Mouse (Mus musculus): ENCODE data around the gene 1700034J05Rik. TPM values are rescaled to one million over a fixed set of nuclear protein-coding genes. Genes with fewer than 3 reads are reported as not detected.

Gene 1700034J05Rik
- polyA plus RNA-seq, 1 experiment, result not detected

- no peak overlapping the region for H3K4me3 ChIP-seq (ENCODE audit: insufficient read depth, low read length)
- no peak overlapping the region for H3K27ac ChIP-seq (ENCODE audit: insufficient read depth, low read length)
- peaks cover 3% of the 10 kb centered on the region; the same call in 1 of the 2 replicates for H3K4me1 ChIP-seq (ENCODE audit: control insufficient read depth, insufficient read depth, low read length)
- no peak for TF ChIP-seq CTCF (IDR thresholded peaks at IDR 0.05; ENCODE audit: extremely low read depth, insufficient read depth, low read length)
- TF ChIP-seq POLR2A (IDR thresholded peaks at IDR 0.05; ENCODE audit: extremely low read depth, insufficient read depth, low read length), result no peak
These were observed 25.7 kb upstream of the 1700034J05Rik start for GRCm38 (mm10) chr6:146979953-146980352.

GRCm38 (mm10) chr6:146979115-146979744 lies 25.0 kb upstream of the 1700034J05Rik start:
- Histone ChIP-seq H3K4me1 (ENCODE audit: control insufficient read depth, insufficient read depth, low read length) (peaks cover 3% of the 10 kb centered on the region; the same call in 1 of the 2 replicates), H3K27ac (ENCODE audit: insufficient read depth, low read length) (no peak overlapping the region), H3K4me3 (ENCODE audit: insufficient read depth, low read length) (no peak overlapping the region)
- TF ChIP-seq CTCF (IDR thresholded peaks at IDR 0.05; ENCODE audit: extremely low read depth, insufficient read depth, low read length) (no peak), POLR2A (IDR thresholded peaks at IDR 0.05; ENCODE audit: extremely low read depth, insufficient read depth, low read length) (no peak)

DNA sequence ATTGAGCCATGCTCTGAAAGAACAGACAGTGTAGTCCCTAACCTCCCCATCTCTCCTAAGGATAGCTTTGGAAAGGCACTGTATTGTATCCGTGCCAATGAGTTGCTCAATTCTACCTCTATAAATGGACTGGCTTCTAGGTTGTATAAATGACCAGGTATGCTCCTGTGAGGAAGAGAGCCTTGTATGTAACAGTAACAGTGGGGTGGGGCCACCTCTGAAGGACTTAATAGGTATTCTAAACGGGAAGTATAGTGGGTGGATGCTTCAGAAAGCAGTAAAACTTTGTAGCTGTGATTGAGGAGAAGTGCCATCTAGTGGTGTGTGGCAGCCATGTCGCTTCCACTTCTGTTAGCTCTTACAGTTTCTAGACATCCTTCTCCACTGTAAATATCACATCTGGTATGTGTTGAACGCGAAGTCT lies 24.5 kb upstream of the 1700034J05Rik start:
- H3K4me3 ChIP-seq (ENCODE audit: insufficient read depth, low read length), result no peak overlapping the region
- TF ChIP-seq POLR2A (IDR thresholded peaks at IDR 0.05; ENCODE audit: extremely low read depth, insufficient read depth, low read length) (no peak), CTCF (IDR thresholded peaks at IDR 0.05; ENCODE audit: extremely low read depth, insufficient read depth, low read length) (peak; percentile 69)
- H3K27ac ChIP-seq (ENCODE audit: insufficient read depth, low read length), result no peak overlapping the region

DNA sequence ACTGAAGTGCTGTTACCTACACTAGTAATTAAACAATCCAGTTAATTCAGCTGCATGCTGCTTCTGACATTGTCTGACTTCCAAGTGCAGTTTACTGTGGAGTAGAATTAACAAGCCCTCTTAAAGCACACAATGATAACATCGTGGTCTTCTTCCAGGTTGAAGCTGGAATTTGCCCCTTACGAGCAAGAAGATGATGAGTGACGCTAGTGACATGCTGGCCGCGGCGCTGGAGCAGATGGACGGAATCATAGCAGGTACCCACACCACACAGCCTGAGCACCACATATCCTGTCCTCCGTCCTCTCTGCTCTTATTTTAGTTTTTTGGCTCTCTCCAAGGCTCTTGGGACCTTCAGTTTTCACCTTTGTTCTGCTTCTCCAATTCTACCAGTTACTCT lies 22.2 kb upstream of the 1700034J05Rik start:
- no peaks in the 10 kb centered on the region for H3K4me1 ChIP-seq (ENCODE audit: control insufficient read depth, insufficient read depth, low read length)
- no peak overlapping the region for H3K4me3 ChIP-seq (ENCODE audit: insufficient read depth, low read length)
- H3K27ac ChIP-seq (ENCODE audit: insufficient read depth, low read length), result no peak overlapping the region
- TF ChIP-seq POLR2A (IDR thresholded peaks at IDR 0.05; ENCODE audit: extremely low read depth, insufficient read depth, low read length) (no peak), CTCF (IDR thresholded peaks at IDR 0.05; ENCODE audit: extremely low read depth, insufficient read depth, low read length) (no peak)

More for the DNA sequence above, 24.5 kb upstream of the 1700034J05Rik start:
- peaks cover 2% of the 10 kb centered on the region; the same call in 1 of the 2 replicates for H3K4me1 ChIP-seq (ENCODE audit: control insufficient read depth, insufficient read depth, low read length)

- TF ChIP-seq POLR2A (IDR thresholded peaks at IDR 0.05; ENCODE audit: extremely low read depth, insufficient read depth, low read length) (no peak), CTCF (IDR thresholded peaks at IDR 0.05; ENCODE audit: extremely low read depth, insufficient read depth, low read length) (no peak)
- no peak overlapping the region for H3K4me3 ChIP-seq (ENCODE audit: insufficient read depth, low read length)
- H3K27ac ChIP-seq (ENCODE audit: insufficient read depth, low read length), result no peak overlapping the region
- peaks cover 2% of the 10 kb centered on the region; the same call in 1 of the 2 replicates for H3K4me1 ChIP-seq (ENCODE audit: control insufficient read depth, insufficient read depth, low read length)
These were observed 19.6 kb upstream of the 1700034J05Rik start for GRCm38 (mm10) chr6:146973830-146974229.

DNA sequence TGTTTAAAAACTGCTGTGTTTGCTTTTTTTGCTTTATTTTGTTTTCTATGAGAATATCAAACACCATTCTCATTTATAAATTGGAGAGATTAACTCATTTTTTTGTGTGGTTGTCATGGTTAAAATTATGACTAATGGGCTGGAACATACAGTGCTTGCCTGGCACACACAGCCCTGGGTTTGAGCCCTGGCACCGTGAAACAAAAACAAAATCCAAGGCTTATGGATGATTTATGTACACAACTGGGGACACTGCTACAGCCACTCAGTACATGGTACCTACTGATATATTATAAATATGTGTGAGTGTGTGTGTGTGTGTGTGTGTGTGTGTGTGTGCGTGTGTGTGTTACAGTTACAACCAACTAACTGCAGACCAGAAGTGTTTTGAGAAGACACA lies 19.2 kb upstream of the 1700034J05Rik start:
- no peak overlapping the region for H3K27ac ChIP-seq (ENCODE audit: insufficient read depth, low read length)
- TF ChIP-seq CTCF (IDR thresholded peaks at IDR 0.05; ENCODE audit: extremely low read depth, insufficient read depth, low read length) (no peak), POLR2A (IDR thresholded peaks at IDR 0.05; ENCODE audit: extremely low read depth, insufficient read depth, low read length) (no peak)

GRCm38 (mm10) chr6:146972740-146973139 lies 18.5 kb upstream of the 1700034J05Rik start:
- peaks cover 2% of the 10 kb centered on the region; the same call in 1 of the 2 replicates for H3K4me1 ChIP-seq (ENCODE audit: control insufficient read depth, insufficient read depth, low read length)
- H3K27ac ChIP-seq (ENCODE audit: insufficient read depth, low read length), result no peak overlapping the region
- no peak overlapping the region for H3K4me3 ChIP-seq (ENCODE audit: insufficient read depth, low read length)
- TF ChIP-seq CTCF (IDR thresholded peaks at IDR 0.05; ENCODE audit: extremely low read depth, insufficient read depth, low read length), result no peak
- no peak for TF ChIP-seq POLR2A (IDR thresholded peaks at IDR 0.05; ENCODE audit: extremely low read depth, insufficient read depth, low read length)

More for the DNA sequence above, 19.2 kb upstream of the 1700034J05Rik start:
- H3K4me1 ChIP-seq (ENCODE audit: control insufficient read depth, insufficient read depth, low read length), result peaks cover 2% of the 10 kb centered on the region; the same call in 1 of the 2 replicates
- H3K4me3 ChIP-seq (ENCODE audit: insufficient read depth, low read length), result no peak overlapping the region

DNA sequence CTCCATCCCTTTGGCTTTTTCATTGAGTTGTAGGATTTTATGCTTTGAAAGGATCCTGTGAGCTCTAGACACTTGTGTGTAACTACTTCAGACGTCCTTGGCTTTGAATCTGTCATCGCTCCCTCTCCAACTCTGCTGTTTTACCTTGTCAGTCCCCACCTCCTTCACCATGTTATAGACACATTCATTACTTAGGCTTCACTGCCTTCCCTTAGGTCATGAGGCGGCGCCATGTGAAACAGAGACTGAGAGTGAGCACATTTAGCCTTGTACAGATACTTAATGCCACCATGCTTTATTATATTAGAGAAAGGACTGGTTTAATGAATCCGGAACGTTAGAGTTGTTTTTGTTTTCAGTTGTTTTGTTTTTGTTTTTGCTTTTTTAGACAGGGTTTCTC lies 17.8 kb upstream of the 1700034J05Rik start:
- Histone ChIP-seq H3K4me3 (ENCODE audit: insufficient read depth, low read length) (no peak overlapping the region), H3K4me1 (ENCODE audit: control insufficient read depth, insufficient read depth, low read length) (peaks cover 2% of the 10 kb centered on the region; the same call in 1 of the 2 replicates), H3K27ac (ENCODE audit: insufficient read depth, low read length) (no peak overlapping the region)
- no peak for TF ChIP-seq POLR2A (IDR thresholded peaks at IDR 0.05; ENCODE audit: extremely low read depth, insufficient read depth, low read length)
- TF ChIP-seq CTCF (IDR thresholded peaks at IDR 0.05; ENCODE audit: extremely low read depth, insufficient read depth, low read length), result no peak

DNA sequence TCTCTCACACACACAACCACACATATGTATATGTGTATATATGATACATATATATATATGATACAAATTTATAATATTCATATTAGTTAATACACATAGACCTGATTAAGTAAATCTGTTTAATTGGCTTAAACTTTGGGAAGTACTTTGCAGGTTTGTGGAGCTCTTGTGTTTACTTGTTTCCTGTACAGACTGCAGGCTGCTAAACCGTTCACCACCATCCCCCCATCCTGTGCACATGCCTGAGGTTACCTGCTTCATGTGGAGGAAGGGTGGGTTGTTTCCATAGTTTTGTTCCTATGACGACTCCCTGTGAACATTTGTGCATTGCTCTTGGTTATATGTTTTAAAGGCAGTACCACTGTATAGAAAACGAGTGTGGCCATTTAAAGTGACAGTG lies 17.1 kb upstream of the 1700034J05Rik start:
- Histone ChIP-seq H3K4me1 (ENCODE audit: control insufficient read depth, insufficient read depth, low read length) (peaks cover 4% of the 10 kb centered on the region; the same call in 1 of the 2 replicates), H3K27ac (ENCODE audit: insufficient read depth, low read length) (no peak overlapping the region), H3K4me3 (ENCODE audit: insufficient read depth, low read length) (no peak overlapping the region)
- TF ChIP-seq CTCF (IDR thresholded peaks at IDR 0.05; ENCODE audit: extremely low read depth, insufficient read depth, low read length) (no peak), POLR2A (IDR thresholded peaks at IDR 0.05; ENCODE audit: extremely low read depth, insufficient read depth, low read length) (no peak)

- TF ChIP-seq POLR2A (IDR thresholded peaks at IDR 0.05; ENCODE audit: extremely low read depth, insufficient read depth, low read length), result no peak
- TF ChIP-seq CTCF (IDR thresholded peaks at IDR 0.05; ENCODE audit: extremely low read depth, insufficient read depth, low read length), result no peak
- H3K4me3 ChIP-seq (ENCODE audit: insufficient read depth, low read length), result no peak overlapping the region
- peaks cover 6% of the 10 kb centered on the region; the same call in 1 of the 2 replicates for H3K4me1 ChIP-seq (ENCODE audit: control insufficient read depth, insufficient read depth, low read length)
- no peak overlapping the region for H3K27ac ChIP-seq (ENCODE audit: insufficient read depth, low read length)
These were observed 16.6 kb upstream of the 1700034J05Rik start for GRCm38 (mm10) chr6:146970811-146971210.
